Mouse (Mus musculus): ENCODE measurements around the gene Paqr5.

DNA sequence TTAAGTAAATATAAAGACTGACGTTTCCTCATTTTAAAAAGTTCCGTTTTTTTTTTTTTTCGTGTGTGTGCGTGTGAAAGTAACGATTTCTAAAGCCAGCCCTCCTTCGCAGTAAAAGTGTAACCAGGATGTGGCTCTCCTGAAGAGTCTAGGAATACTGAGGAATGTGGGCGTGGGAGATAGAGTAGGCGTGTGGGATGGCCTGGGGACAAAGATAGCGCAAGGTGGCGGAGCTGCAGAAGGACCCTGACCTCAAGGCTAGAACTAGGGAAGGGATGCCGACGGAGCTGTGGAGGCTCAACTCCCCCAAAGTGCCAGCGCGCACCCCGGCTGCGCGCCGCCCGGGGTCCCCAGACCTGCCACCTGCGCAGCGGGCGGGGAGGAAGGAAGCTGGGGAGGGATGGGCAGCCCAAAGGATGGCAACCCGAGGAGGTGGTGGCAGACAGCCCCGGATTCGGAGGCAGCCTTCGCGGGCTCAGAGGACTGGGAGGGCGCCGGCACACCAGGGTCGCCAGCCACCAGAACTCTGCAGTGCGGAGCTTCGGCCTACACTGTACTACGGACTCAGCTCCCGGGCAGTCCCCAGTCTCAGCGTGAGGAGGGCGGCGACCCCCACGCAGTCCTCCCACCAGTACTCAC, 80.6 kb downstream of the Paqr5 start:
- TF ChIP-seq CTCF (IDR thresholded peaks at IDR 0.05; ENCODE audit: borderline replicate concordance, extremely low read depth, insufficient read depth, insufficient read length) (no peak), POLR2A (IDR thresholded peaks at IDR 0.05; ENCODE audit: borderline replicate concordance, extremely low read depth, insufficient read depth, insufficient read length, poor library complexity, severe bottlenecking) (no peak)
